ENCODE assay signal across 8 mouse cellular contexts in genomic region chr2:14048381-14048780, GRCm38 (mm10). TPM values are rescaled to one million over a fixed set of nuclear protein-coding genes. Genes with fewer than 3 reads are reported as not detected.
DNase-seq lines count a peak whose midpoint lies in the region; ATAC-seq lines count a peak whose summit lies in the region.

No protein-coding gene starts in this region.

- H3K9me3 ChIP-seq in intestine, embryonic 16.5 days (ENCODE audit: control insufficient read depth, low read length) = no peaks in the 10 kb centered on the region
- no peaks in the 10 kb centered on the region for H3K9me3 ChIP-seq in midbrain, embryonic 10.5 days (replicated peaks)

- H3K4me1 ChIP-seq in intestine, embryonic 16.5 days (ENCODE audit: control insufficient read depth, insufficient read depth, low read length) = no peaks in the 10 kb centered on the region
- H3K4me1 ChIP-seq in midbrain, embryonic 10.5 days = peaks cover under 1% of the 10 kb centered on the region

- H3K4me3 ChIP-seq in intestine, embryonic 16.5 days (ENCODE audit: low read length) = no peak overlapping the region
- no peak overlapping the region for H3K4me3 ChIP-seq in midbrain, embryonic 10.5 days

- intact Hi-C loops in left cerebral cortex, postnatal 10 days (cut with DNase I) = loop anchor here (5.0 kb wide), 2 partner anchors 104 to 244 kb away; no protein-coding TSS in a partner anchor

- no peak overlapping the region for H3K9ac ChIP-seq in intestine, embryonic 16.5 days (ENCODE audit: low read depth, low read length)

- H3K27ac ChIP-seq in intestine, embryonic 16.5 days (ENCODE audit: low read length) = no peak overlapping the region
- H3K27ac ChIP-seq in midbrain, embryonic 10.5 days (replicated peaks) = no peak overlapping the region

- H3K27me3 ChIP-seq in intestine, embryonic 16.5 days (replicated peaks; ENCODE audit: control insufficient read depth, insufficient read depth, low read length) = no peaks in the 10 kb centered on the region
- no peaks in the 10 kb centered on the region for H3K27me3 ChIP-seq in midbrain, embryonic 10.5 days (ENCODE audit: low read depth, poor library complexity, severe bottlenecking)

- peak; percentile 82 for ATAC-seq in activated CD4-positive, CD25-positive, alpha-beta regulatory T cell, adult 4 months
- ATAC-seq in common myeloid progenitor, adult 5-6 weeks (replicated peaks; ENCODE audit: low read depth, poor library complexity, severe bottlenecking) = peak; percentile 90
- ATAC-seq in intestine, embryonic 16.5 days = peak; percentile 70; the same call in 1 of the 2 replicates

- H3K4me2 ChIP-seq in intestine, embryonic 16.5 days (ENCODE audit: low read depth, low read length) = no peak overlapping the region

- peak; percentile 85 for DNase-seq in 416B (ENCODE audit: low read depth)
- peak; percentile 44 to 45 for DNase-seq in gastrocnemius, adult 8-10 months (ENCODE audit: low spot score in 2 of 2)
- DNase-seq in left cerebral cortex, postnatal 10 days (ENCODE audit: extremely low spot score in 1 of 2, low spot score in 2 of 2) = peak; percentile 50 to 58
- peak; percentile 43 for DNase-seq in midbrain, embryonic 10.5 days (ENCODE audit: low spot score)
- peak; percentile 68 for DNase-seq in right cerebral cortex, postnatal 4 days

- H3K36me3 ChIP-seq in intestine, embryonic 16.5 days (ENCODE audit: control insufficient read depth, insufficient read depth, low read length) = no peaks in the 10 kb centered on the region
- H3K36me3 ChIP-seq in midbrain, embryonic 10.5 days = no peaks in the 10 kb centered on the region

RNA-seq across cellular contexts. Expression of gene Hacd1, which starts 7.6 kb away (rescaled TPM):
- polyA plus RNA-seq in activated CD4-positive, CD25-positive, alpha-beta regulatory T cell, adult 4 months (2017; shearing (Covaris generic)) = not detected
- total RNA-seq in common myeloid progenitor, adult 5-6 weeks (2017) = 49.0 and 60.6 TPM in 2 replicates
- total RNA-seq in gastrocnemius, adult 8-10 months (2022) = 10 to 100 TPM; 53.0 to 75.7 (median 62.0) TPM
- 93.8 and 103 TPM in 2 replicates for polyA plus RNA-seq in intestine, embryonic 16.5 days (2015; fragmentation: Nextera tagmentation; extraction: Ambion mirVana)
- total RNA-seq in left cerebral cortex, postnatal 10 days (2021) = 10 to 100 TPM; 35.3 to 35.6 TPM
- polyA plus RNA-seq in midbrain, embryonic 10.5 days (2016; fragmentation: Nextera tagmentation; extraction: Ambion mirVana) = 42.7 and 50.0 TPM in 2 replicates

RNA-seq across cellular contexts. Expression of gene Stam, which starts 25.5 kb away (rescaled TPM):
- 10 to 100 TPM; 10.6 to 15.6 TPM for polyA plus RNA-seq in activated CD4-positive, CD25-positive, alpha-beta regulatory T cell, adult 4 months (2017; shearing (Covaris generic))
- total RNA-seq in common myeloid progenitor, adult 5-6 weeks (2017) = 27.7 and 45.3 TPM in 2 replicates
- 10 to 100 TPM; 17.7 to 21.8 (median 19.9) TPM for total RNA-seq in gastrocnemius, adult 8-10 months (2022)
- polyA plus RNA-seq in intestine, embryonic 16.5 days (2015; fragmentation: Nextera tagmentation; extraction: Ambion mirVana) = 57.3 and 57.7 TPM in 2 replicates
- 100 to 1,000 TPM in 1 of 2 experiments, 10 to 100 TPM in 1; 92.6 to 102 TPM for total RNA-seq in left cerebral cortex, postnatal 10 days (2021)
- 96.4 and 99.0 TPM in 2 replicates for polyA plus RNA-seq in midbrain, embryonic 10.5 days (2016; fragmentation: Nextera tagmentation; extraction: Ambion mirVana)
